Mouse (Mus musculus): Measurements from ENCODE around the gene Zmynd8.

DNA sequence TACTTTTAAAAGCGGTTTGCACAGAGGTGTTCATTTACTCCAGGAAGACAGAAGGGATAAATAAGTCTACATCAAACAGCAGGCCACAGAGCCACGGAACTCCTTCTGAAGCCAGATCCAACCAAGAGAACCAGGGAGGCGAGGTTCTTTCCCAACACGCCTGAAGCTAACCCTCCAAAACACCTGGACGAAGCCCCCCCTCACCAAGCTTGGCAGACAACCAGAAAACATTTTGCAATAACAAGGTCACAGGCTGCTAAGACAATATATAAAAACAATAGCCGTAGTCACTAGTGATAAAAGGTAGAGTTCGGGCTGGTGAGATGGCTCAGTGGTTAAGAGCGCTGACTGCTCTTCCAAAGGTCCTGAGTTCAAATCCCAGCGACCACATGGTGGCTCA lies 66.1 kb downstream of the Zmynd8 start:
- TF ChIP-seq CTCF (IDR thresholded peaks at IDR 0.05; ENCODE audit: low read depth), result no peak
- TF ChIP-seq EP300 (IDR thresholded peaks at IDR 0.05; ENCODE audit: low read depth), result no peak

Measured in liver, postnatal 0 days (tissue).